Mouse (Mus musculus) ES-Bruce4 (cell line): ENCODE results near the gene Odf3l1.

Experiments
- CTCF ChIP-seq: IDR thresholded peaks from one replicate; pipeline ENCODE4 v1.8.1; 2011; ENCODE audit warnings: low read depth, low read length
- EP300 ChIP-seq: IDR thresholded peaks from 2 replicates; pipeline ENCODE4 v1.6.1; 2011; ENCODE audit warnings: low read depth, low read length; ENCODE audit not compliant: insufficient read depth

GRCm38 (mm10) chr9:56872105-56872903 is 7.8 kb upstream of the Odf3l1 start:
- no peak for TF ChIP-seq CTCF
- TF ChIP-seq EP300, result no peak
